Mouse (Mus musculus) heart, embryonic 11.5 days (tissue): Measurements from ENCODE around the gene Dtnb. TPM values are rescaled to one million over a fixed set of nuclear protein-coding genes. Genes with fewer than 3 reads are reported as not detected.

Experiments
- ATAC-seq: fragments of 200-750 bp; cut with Nextera tagmentation; replicated peaks from 2 replicates; pipeline ENCODE4 v1.8.0; 2017; ENCODE audit warnings: moderate library complexity; ENCODE audit not compliant: insufficient number of reproducible peaks, low FRiP score, low TSS enrichment
- H3K27ac ChIP-seq: fragments of 300-500 bp; sonication (generic); 2 replicates; pipeline ENCODE4 v1.5.1; 2014; ENCODE audit warnings: mild to moderate bottlenecking, low read depth, low read length
- H3K27me3 ChIP-seq: fragments of 300-500 bp; sonication (generic); 2 replicates; pipeline ENCODE4 v1.6.1; 2014; ENCODE audit warnings: mild to moderate bottlenecking, low read length, mixed read lengths; ENCODE audit not compliant: control insufficient read depth, insufficient read depth
- H3K36me3 ChIP-seq: fragments of 300-500 bp; sonication (generic); 2 replicates; pipeline ENCODE4 v1.6.1; 2014; ENCODE audit warnings: mild to moderate bottlenecking, low read length, moderate library complexity, mixed read lengths; ENCODE audit not compliant: control insufficient read depth, insufficient read depth
- H3K4me1 ChIP-seq: fragments of 300-500 bp; sonication (generic); 2 replicates; pipeline ENCODE4 v1.6.1; 2014; ENCODE audit warnings: low read length; ENCODE audit not compliant: control insufficient read depth, insufficient read depth
- H3K4me2 ChIP-seq: fragments of 300-500 bp; sonication (generic); 2 replicates; pipeline ENCODE4 v1.6.1; 2014; ENCODE audit warnings: mild to moderate bottlenecking, moderate library complexity
- H3K4me3 ChIP-seq: fragments of 300-500 bp; sonication (generic); 2 replicates; pipeline ENCODE4 v1.5.1; 2014; ENCODE audit warnings: low read depth, low read length
- H3K9ac ChIP-seq: fragments of 300-500 bp; sonication (generic); 2 replicates; pipeline ENCODE4 v1.6.1; 2014; ENCODE audit warnings: mild to moderate bottlenecking, low read depth, low read length, moderate library complexity
- H3K9me3 ChIP-seq: fragments of 300-500 bp; sonication (generic); replicated peaks from 2 replicates; pipeline ENCODE4 v1.6.1; 2016; ENCODE audit warnings: low read length; ENCODE audit not compliant: control insufficient read depth
- WGBS: fragments of 180-500 bp; shearing (Covaris S2); extraction: QIAGEN DNeasy Blood & Tissue Kit; methylation state at CpG from one replicate; pipeline ENCODE4 v1.1.7; 2014; ENCODE audit not compliant: insufficient replicate concordance; 5-methylcytosine and 5-hydroxymethylcytosine counted together
- polyA plus RNA-seq: library from polyadenylated mRNA; unstranded; fragments of >200 nt; fragmentation: Nextera tagmentation; extraction: Ambion mirVana; gene quantifications from 2 replicates; pipeline ENCODE4 v1.2.1, GENCODE M21; 2014

Gene Dtnb
- polyA plus RNA-seq, 1 experiment from 2014 or later: 26.7 TPM

- no peak overlapping the region for H3K9ac ChIP-seq
- H3K36me3 ChIP-seq: no peaks in the 10 kb centered on the region
- no peak for ATAC-seq
- no peak overlapping the region for H3K4me3 ChIP-seq
- no peaks in the 10 kb centered on the region for H3K27me3 ChIP-seq
- H3K4me2 ChIP-seq: no peak overlapping the region
- WGBS: 85% methylated on average over 7 of the region's 7 CpGs
- H3K9me3 ChIP-seq: no peaks in the 10 kb centered on the region
- no peak overlapping the region for H3K27ac ChIP-seq
- H3K4me1 ChIP-seq: no peaks in the 10 kb centered on the region
These were observed 130.7 kb downstream of the Dtnb start for GRCm38 (mm10) chr12:3702903-3703302.

DNA sequence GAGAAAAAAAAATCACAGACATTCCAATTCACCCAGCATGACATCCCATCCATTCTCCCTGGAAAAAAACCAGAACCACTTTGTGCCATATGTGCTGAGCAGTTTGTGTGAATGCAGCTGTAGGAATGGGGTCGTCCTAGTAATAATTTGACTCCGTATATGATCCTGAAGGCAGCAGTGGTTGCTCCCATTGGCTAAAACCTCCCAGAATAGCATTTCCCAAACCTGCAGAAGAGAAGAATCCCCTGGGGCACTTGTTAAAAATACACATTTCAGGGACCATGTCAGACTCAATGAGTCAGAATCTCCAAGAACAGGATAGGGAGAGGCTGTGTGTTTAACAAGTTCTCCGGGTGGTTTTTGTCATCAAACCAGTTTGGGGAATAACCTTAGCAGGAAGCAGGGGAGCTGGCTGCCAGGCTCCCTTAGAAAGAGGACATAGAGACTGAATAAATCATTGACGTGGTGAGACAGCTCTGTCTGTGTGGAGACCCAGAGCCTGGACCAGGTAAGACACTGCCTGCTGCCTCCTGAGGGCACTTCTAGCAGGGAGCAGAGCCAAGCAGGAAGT, 147.1 kb downstream of the Dtnb start:
- H3K4me1 ChIP-seq: peaks cover 6% of the 10 kb centered on the region
- no peaks in the 10 kb centered on the region for H3K36me3 ChIP-seq
- no peak for ATAC-seq
- no peak overlapping the region for H3K9ac ChIP-seq
- no peak overlapping the region for H3K4me3 ChIP-seq
- no peaks in the 10 kb centered on the region for H3K9me3 ChIP-seq
- WGBS: 50% methylated on average over 4 of the region's 4 CpGs
- H3K27me3 ChIP-seq: no peaks in the 10 kb centered on the region
- no peak overlapping the region for H3K27ac ChIP-seq
- no peak overlapping the region for H3K4me2 ChIP-seq

DNA sequence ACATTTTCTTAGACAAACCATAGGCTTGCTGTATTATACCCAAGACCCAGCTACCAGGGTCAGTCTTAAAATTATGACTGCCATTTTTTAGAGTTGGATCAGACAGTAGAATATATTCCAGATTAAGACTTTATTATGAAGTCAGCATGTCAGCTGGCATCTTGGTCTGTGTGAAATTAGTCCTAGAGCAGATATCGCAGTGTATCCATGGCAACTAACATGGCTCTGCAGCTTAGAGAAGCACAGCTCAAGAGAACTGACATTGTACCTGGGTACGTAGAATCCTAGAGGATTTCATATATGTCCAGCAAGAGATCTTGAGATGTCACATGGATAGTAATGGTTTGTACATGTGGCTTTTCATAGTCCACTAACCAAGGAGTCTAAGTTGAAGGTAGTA, 148.3 kb downstream of the Dtnb start:
- Histone ChIP-seq H3K4me1 (peaks cover 11% of the 10 kb centered on the region), H3K4me2 (no peak overlapping the region), H3K36me3 (no peaks in the 10 kb centered on the region), H3K27ac (no peak overlapping the region), H3K9me3 (no peaks in the 10 kb centered on the region), H3K4me3 (no peak overlapping the region), H3K9ac (no peak overlapping the region), H3K27me3 (no peaks in the 10 kb centered on the region)
- WGBS: 92% methylated on average over 2 of the region's 2 CpGs
- ATAC-seq: no peak

DNA sequence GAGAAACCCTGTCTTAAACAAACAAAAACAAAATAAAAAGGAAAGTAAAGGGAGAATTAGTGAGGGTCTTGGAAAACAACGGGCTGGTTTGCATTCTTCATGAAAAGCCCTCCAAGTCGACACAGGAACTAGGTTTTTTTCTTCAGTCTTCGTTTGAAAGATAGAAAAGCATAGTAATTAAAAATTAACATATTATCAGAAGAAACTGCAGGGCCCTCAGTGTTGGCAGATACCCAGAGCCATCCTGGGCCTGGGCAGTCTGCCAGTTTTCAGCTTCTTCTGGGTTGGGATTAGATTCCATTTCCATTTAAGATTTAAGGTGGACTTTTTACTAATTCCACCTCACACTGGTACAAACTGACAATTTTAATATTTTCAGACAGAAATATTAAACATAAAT, 151.6 kb downstream of the Dtnb start:
- no peak overlapping the region for H3K27ac ChIP-seq
- no peak overlapping the region for H3K9ac ChIP-seq
- no peaks in the 10 kb centered on the region for H3K36me3 ChIP-seq
- no peak overlapping the region for H3K4me2 ChIP-seq
- peaks cover 8% of the 10 kb centered on the region for H3K4me1 ChIP-seq
- H3K9me3 ChIP-seq: no peaks in the 10 kb centered on the region
- H3K4me3 ChIP-seq: no peak overlapping the region
- WGBS: 58% methylated on average over 3 of the region's 3 CpGs
- ATAC-seq: no peak
- H3K27me3 ChIP-seq: no peaks in the 10 kb centered on the region

DNA sequence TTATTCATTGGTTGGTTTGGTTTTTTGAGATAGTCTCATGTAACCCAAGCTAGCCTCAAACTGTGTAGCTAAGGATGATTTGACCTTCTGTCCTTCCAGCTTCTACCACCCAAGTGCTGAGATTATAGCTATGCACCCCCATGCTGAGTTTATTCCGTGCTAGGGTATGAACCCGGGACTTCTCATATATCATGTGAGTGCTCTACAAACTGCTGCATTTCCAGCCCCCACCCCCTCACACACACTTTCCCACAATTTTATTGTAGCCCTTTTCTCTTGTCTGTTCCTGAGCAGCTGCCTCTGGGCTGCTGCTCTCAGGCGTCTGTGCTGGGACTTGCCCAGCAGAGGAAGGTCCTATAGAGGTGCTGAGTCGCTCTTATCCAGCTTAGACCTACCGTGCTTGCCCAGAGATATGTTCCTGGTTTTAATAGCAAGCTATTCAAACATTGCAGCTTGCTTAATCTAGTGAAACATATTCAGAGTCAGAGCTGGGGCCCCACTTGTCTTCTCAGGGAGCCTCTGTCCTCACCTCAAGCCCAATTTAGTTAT, 152.7 kb downstream of the Dtnb start:
- H3K4me3 ChIP-seq: no peak overlapping the region
- no peak for ATAC-seq
- H3K9me3 ChIP-seq: no peaks in the 10 kb centered on the region
- WGBS: 41% methylated on average over 5 of the region's 5 CpGs
- no peaks in the 10 kb centered on the region for H3K27me3 ChIP-seq
- H3K36me3 ChIP-seq: no peaks in the 10 kb centered on the region
- no peak overlapping the region; the same call in 1 of the 2 replicates for H3K9ac ChIP-seq
- peaks cover 8% of the 10 kb centered on the region for H3K4me1 ChIP-seq
- H3K27ac ChIP-seq: no peak overlapping the region
- no peak overlapping the region for H3K4me2 ChIP-seq

- Histone ChIP-seq H3K9me3 (no peaks in the 10 kb centered on the region), H3K27ac (no peak overlapping the region), H3K36me3 (no peaks in the 10 kb centered on the region), H3K27me3 (no peaks in the 10 kb centered on the region), H3K9ac (no peak overlapping the region), H3K4me2 (no peak overlapping the region), H3K4me3 (no peak overlapping the region), H3K4me1 (peaks cover 14% of the 10 kb centered on the region)
- WGBS: 88% methylated on average over 6 of the region's 6 CpGs
- ATAC-seq: no peak
These were observed 157.4 kb downstream of the Dtnb start for GRCm38 (mm10) chr12:3729521-3730075.

DNA sequence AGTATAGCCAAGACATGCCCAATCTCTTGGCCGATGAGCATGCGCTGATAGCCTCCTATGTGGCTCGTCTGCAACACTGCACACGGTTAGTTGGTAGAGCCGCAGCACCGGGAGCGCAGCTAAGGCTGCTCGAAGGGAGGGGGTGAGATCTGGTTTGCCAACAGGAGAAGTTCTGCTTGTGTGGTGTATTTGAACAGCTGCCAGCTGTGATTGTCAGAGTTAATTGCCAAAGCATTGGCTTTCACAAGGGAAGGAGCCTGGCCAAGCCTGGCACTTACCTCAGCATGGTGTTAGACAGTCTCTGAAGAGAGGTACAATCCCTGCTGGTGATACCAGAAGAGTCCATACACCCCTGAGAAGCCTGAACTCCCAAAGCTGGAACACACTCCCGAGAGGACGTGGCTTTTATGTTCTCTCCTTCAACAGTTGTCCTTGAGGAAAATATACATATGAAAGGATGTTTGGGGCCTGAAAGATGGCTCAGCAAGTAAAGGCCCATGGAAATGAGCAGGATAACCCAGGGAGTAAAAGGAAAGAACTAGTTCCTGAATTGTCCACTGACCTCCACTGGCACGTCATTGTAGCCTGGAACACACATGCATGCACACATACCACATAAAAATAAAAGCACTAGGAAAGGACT, 160.6 kb downstream of the Dtnb start:
- Histone ChIP-seq H3K27ac (no peak overlapping the region), H3K36me3 (no peaks in the 10 kb centered on the region), H3K4me3 (no peak overlapping the region), H3K4me1 (peaks cover 9% of the 10 kb centered on the region), H3K4me2 (no peak overlapping the region), H3K27me3 (no peaks in the 10 kb centered on the region), H3K9ac (no peak overlapping the region), H3K9me3 (no peaks in the 10 kb centered on the region)
- ATAC-seq: no peak
- 57% methylated on average over 11 of the region's 11 CpGs for WGBS

- WGBS: 42% methylated on average over 7 of the region's 7 CpGs
- Histone ChIP-seq H3K27me3 (no peaks in the 10 kb centered on the region), H3K4me2 (no peak overlapping the region), H3K4me1 (peaks cover 9% of the 10 kb centered on the region), H3K36me3 (no peaks in the 10 kb centered on the region), H3K27ac (no peak overlapping the region), H3K9me3 (no peaks in the 10 kb centered on the region), H3K9ac (no peak overlapping the region), H3K4me3 (no peak overlapping the region)
- no peak for ATAC-seq
These were observed 161.1 kb downstream of the Dtnb start for GRCm38 (mm10) chr12:3733328-3733727.
